Mouse (Mus musculus): ENCODE data around the gene Rnf187. TPM values are rescaled to one million over a fixed set of nuclear protein-coding genes. Genes with fewer than 3 reads are reported as not detected.

Rnf187 gene
- polyA plus RNA-seq, 1 experiment from 2014 or later: 674 TPM

DNA sequence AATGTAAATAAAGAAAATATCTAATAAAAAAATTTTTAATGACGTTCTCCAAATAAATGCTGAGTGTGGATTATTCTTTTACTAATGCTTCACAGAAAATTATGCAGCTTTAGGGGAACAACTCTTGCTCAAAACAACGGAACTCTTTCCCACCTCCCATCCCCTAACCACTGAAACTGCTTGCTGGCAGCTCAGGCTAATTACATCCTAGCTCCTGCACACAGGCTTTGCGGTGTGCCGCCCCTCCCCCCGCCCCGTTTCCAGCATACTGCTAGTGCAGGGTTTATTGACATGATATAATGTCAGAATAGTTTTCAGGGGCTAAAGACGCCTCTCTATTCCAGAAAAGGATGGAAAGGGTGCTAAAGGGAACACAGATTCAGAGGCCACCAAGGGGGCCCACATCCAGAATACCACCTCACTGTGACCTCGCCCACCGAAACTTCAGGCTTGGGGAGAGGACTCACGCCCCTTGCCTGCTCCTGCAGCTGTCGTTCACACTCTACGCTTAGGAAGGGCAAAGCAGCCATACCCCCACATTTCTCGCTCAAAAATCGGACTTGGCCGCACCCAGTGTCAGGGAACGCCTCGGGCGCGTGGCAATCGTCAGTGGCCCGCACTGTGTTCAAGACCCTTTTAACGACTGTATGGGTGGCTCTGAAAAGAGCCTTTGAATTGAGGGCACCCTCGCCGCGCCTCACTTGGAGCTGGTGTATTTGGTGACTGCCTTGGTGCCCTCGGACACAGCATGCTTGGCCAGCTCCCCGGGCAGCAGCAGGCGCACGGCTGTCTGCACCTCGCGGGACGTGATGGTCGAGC, 14.8 kb upstream of the Rnf187 start:
- Histone ChIP-seq H3K4me3 (peak overlapping the region; percentile 76), H3K4me2 (peak overlapping the region; percentile 80), H3K27ac (replicated peaks) (peak overlapping the region; percentile 100), H3K9me3 (no peaks in the 10 kb centered on the region), H3K4me1 (replicated peaks) (peaks cover 49% of the 10 kb centered on the region), H3K27me3 (no peaks in the 10 kb centered on the region), H3K36me3 (no peaks in the 10 kb centered on the region), H3K9ac (peak overlapping the region; percentile 92)
- peak; percentile 15; the same call in 1 of the 2 replicates for ATAC-seq (ENCODE audit: low FRiP score, low read depth)
- WGBS: under 1% methylated on average over 33 of the region's 33 CpGs

DNA sequence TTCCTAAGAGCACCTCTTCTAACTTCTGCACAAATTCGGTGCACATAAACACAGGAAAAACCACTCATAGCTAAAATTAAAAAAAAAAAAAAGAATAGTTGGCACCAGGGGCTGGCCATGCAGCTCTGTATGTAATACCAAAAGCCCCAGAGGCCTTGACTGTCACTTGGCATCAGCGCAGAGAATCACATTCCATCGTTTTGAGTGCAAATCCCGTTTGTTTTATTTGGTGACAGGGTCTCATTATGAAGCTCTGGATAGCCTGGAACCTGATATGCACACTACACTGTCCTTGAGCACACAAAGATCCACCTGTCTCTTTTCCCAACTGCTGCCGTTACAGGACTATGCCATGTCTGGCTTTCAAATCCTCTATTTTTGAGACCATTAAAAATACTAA, 12.5 kb upstream of the Rnf187 start:
- Histone ChIP-seq H3K27ac (replicated peaks) (peak overlapping the region; percentile 99), H3K36me3 (no peaks in the 10 kb centered on the region), H3K9me3 (no peaks in the 10 kb centered on the region), H3K9ac (peak overlapping the region; percentile 88), H3K4me2 (peak overlapping the region; percentile 72), H3K4me3 (peak overlapping the region; percentile 51), H3K27me3 (no peaks in the 10 kb centered on the region), H3K4me1 (replicated peaks) (peaks cover 31% of the 10 kb centered on the region)
- 34% methylated on average over 5 of the region's 5 CpGs for WGBS
- no peak for ATAC-seq (ENCODE audit: low FRiP score, low read depth)

DNA sequence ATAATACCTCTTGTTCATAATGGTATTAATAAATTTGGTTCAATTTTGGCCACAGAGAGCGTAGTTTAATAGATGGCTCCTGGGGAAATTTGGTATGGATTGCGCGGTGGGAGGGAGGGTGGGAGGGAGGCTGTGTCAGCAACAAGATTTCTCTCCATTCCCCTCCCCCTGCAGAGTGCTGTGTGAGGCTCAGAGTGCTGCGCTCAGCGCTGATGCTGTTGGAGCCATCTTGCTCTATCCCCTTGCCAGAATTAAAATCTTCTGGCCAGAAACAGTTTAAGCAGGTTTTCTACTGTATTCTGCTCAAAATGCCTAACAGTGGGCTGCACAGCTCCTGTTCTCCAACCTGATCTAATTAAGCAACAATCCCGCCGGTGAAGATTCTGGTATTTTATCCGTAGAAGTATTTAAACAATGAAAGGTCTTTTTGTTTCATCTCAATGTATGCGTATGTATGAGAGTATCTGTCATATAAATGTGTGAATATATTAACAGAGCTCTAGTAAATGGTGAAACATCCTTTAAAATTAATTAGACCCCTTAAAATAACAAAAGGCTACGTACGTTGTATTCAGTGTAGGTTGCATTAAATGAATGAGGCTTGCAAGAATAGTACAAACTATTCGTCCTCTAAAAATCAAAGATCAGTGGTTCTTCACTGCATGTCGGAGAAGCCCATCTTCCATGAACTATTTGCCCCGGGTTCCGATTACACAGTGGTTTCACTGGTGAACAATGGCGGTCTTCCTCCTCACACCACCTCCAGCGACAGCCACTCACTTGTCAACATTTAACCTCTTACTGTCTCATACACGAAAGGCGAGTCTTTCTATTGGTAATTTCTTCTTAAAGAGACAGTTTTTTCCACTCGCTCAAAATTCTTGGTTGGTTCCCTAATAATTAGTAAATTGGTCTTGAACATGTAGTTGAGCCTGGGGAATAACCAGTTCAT, 11.0 kb upstream of the Rnf187 start:
- Histone ChIP-seq H3K4me3 (peak overlapping the region; percentile 51), H3K27me3 (no peaks in the 10 kb centered on the region), H3K4me1 (replicated peaks) (peaks cover 30% of the 10 kb centered on the region), H3K36me3 (no peaks in the 10 kb centered on the region), H3K9me3 (no peaks in the 10 kb centered on the region), H3K4me2 (peak overlapping the region; percentile 72), H3K9ac (peak overlapping the region; percentile 88), H3K27ac (replicated peaks) (peak overlapping the region; percentile 99)
- WGBS: 3% methylated on average over 20 of the region's 20 CpGs
- peak; percentile 50 for ATAC-seq (ENCODE audit: low FRiP score, low read depth)

DNA sequence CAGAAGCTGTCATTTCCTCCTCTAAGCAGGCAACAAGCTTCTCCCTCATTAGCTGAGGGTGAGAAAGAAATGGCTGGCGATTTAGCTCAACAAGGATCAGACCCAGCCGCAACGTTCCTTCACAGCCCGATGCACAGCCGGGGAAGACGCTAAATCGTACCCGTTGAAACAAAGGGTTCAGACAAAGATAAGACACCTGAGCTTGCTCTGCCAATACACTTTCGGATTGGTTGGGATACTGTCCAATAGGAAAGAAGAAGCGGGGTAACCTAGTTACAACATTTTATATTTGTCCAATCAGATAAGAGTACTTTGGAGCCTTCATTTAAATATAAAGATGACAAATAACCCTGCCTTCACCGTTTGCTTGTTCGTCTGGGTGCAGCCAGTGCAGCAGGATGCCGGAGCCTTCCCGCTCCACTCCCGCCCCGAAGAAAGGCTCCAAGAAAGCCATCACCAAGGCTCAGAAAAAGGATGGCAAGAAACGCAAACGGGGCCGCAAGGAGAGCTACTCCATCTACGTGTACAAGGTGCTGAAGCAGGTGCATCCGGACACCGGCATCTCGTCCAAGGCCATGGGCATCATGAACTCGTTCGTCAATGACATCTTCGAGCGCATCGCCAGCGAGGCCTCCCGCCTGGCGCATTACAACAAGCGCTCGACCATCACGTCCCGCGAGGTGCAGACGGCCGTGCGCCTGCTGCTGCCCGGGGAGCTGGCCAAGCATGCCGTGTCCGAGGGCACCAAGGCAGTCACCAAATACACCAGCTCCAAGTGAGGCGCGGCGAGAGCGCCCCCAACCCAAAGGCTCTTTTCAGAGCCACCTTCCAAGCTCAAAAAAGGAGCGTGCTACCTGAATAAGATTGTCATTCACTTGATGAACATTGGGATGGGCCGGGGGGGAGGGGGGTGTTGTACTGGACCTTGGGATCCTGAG, 10.1 kb upstream of the Rnf187 start, which contains the start of gene Hist3h2ba:
Gene Hist3h2ba (plus strand): TSS at position 379 of the 938 bp plus-strand sequence.
- Histone ChIP-seq H3K9ac (peak within 1 kb of the TSS; percentile 88), H3K4me1 (replicated peaks) (peaks cover 30% of the 10 kb centered on the region), H3K9me3 (no peaks in the 10 kb centered on the region), H3K36me3 (no peaks in the 10 kb centered on the region), H3K4me3 (peak within 1 kb of the TSS; percentile 51), H3K27me3 (no peaks in the 10 kb centered on the region), H3K4me2 (peak within 1 kb of the TSS; percentile 72), H3K27ac (replicated peaks) (peak within 1 kb of the TSS; percentile 99)
- WGBS: under 1% methylated on average over 46 of the region's 48 CpGs
- ATAC-seq (ENCODE audit: low FRiP score, low read depth): peak; percentile 93

DNA sequence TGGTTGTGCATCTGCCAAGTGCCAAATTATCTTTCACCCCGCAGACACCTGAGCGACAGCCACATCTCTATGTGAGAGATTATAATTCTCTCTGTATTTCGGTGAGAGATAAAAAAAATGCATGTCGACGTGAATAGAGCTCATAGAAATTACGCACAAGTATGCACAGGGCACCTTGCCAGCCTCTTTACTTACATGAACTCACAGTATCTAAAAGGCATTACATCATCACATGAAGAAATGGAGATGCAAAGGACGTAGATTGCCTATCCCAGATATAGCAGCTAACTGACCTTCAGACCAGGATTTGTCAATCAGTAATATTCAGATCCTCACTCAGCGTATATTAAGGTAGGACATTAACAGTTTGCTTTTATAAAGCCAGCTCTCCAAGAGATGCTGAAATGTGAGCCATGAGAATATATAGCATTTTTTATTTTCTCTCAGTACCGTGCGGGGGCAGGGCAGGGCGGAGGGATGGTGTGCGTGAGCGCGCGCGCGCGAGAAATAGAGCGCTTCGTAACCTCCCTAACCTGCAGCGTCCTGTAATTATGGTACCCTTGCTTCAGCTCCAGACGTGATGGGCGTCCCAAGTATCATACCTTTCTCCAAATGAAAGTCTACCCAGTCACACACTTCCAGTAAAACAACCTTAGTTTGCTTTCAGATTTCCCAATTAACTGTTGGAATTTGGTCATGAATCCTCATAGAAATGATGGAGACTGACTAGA, 9.2 kb upstream of the Rnf187 start:
- Histone ChIP-seq H3K27ac (replicated peaks) (peak overlapping the region; percentile 99), H3K4me2 (peak overlapping the region; percentile 72), H3K4me3 (peak overlapping the region; percentile 51), H3K4me1 (replicated peaks) (peaks cover 28% of the 10 kb centered on the region), H3K9me3 (no peaks in the 10 kb centered on the region), H3K27me3 (no peaks in the 10 kb centered on the region), H3K36me3 (no peaks in the 10 kb centered on the region), H3K9ac (peak overlapping the region; percentile 72)
- ATAC-seq (ENCODE audit: low FRiP score, low read depth): peak; percentile 68
- WGBS: 6% methylated on average over 23 of the region's 23 CpGs

DNA sequence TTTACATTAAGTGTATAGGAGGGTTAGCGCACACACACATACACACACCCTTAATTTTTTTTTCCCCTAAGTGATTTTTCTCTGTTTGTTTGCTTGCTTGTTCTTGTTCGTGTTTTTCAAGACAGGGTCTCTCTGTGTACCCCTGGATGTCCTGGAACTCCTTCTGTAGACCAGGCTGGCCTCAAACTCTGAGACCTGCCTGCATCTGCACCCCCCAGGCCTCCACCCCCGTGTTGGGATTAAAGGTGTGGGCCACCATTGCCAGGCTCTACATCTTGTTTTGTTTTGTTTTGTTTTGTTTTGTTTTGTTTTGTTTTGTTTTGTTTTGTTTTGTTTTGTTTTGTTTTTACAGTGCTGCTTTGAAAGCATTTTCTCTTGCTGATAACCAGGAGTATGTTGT, 8.6 kb upstream of the Rnf187 start:
- H3K9ac ChIP-seq: peak overlapping the region; percentile 72; the same call in 1 of the 2 replicates
- no peak for ATAC-seq (ENCODE audit: low FRiP score, low read depth)
- H3K9me3 ChIP-seq: no peaks in the 10 kb centered on the region
- 79% methylated on average over 3 of the region's 3 CpGs for WGBS
- H3K27me3 ChIP-seq: no peaks in the 10 kb centered on the region
- H3K27ac ChIP-seq (replicated peaks): peak overlapping the region; percentile 99
- no peaks in the 10 kb centered on the region for H3K36me3 ChIP-seq
- H3K4me2 ChIP-seq: peak overlapping the region; percentile 72
- H3K4me1 ChIP-seq (replicated peaks): peaks cover 24% of the 10 kb centered on the region
- H3K4me3 ChIP-seq: peak overlapping the region; percentile 51

DNA sequence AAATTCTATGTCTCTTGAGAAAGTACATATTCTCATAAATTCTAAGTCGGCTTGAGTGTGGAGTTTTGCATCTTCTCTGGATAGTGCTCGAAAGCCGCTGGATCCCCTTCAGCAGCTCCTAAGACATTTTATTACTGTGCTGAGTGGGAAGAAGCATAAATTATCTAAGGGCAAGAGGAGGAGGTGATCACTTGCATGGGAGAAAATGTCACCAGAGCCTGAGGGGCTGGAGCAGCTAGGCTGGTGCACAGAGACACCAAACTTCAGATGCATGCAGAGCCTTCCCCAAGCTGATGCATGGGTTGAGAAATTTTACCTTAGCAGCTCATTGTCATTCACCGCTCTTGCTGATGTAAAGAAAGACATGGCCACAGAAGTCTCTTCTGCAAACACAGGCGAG, 5.4 kb upstream of the Rnf187 start:
- H3K36me3 ChIP-seq: no peaks in the 10 kb centered on the region
- 79% methylated on average over 5 of the region's 5 CpGs for WGBS
- H3K9ac ChIP-seq: no peak overlapping the region
- no peaks in the 10 kb centered on the region for H3K9me3 ChIP-seq
- H3K4me1 ChIP-seq (replicated peaks): peaks cover 11% of the 10 kb centered on the region
- no peak overlapping the region for H3K4me2 ChIP-seq
- ATAC-seq (ENCODE audit: low FRiP score, low read depth): no peak
- no peaks in the 10 kb centered on the region for H3K27me3 ChIP-seq
- no peak overlapping the region for H3K4me3 ChIP-seq
- H3K27ac ChIP-seq (replicated peaks): no peak overlapping the region

DNA sequence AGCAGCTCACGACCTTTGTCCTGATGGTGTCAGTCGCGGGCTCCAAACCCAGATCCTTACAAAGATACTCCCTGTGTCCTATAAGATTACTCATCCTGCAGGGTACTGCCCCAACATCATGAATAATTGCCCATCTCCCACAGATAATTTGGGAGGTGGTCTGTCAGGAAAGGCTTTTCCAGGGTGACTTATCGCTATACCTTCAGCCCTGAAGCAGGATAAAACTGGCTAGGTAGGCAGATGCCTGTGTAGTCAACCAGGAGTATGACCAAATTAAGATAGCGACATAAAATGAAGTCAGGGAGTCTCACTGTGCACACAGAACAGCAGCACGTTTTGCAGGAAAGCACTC, 348 bp upstream of the Rnf187 start:
- ATAC-seq (ENCODE audit: low FRiP score, low read depth): no peak; the same call in 1 of the 2 replicates
- WGBS: 11% methylated on average over 6 of the region's 6 CpGs
- H3K36me3 ChIP-seq: peaks cover 24% of the 10 kb centered on the region

DNA sequence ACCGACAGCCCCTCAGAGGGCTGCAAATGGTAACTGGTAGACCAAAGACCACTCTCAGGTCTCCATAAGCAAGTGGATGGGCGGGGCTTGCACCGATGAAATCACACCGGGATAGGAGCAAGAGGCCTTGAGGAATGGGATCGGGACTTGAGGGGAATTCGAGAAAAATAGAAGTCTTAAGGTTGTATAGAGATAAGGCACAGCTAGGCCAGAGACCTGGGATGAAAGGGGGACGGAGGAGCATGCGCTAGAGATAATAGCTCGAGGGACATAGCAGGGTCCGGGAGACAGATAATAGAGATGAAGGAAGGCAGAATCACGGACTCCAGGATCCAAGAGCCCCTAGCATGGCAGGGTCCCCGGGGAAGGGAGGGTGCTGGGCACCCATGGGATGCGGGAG, 807 bp downstream of the Rnf187 start:
- peak; percentile 0; the same call in 1 of the 2 replicates for ATAC-seq (ENCODE audit: low FRiP score, low read depth)
- WGBS: under 1% methylated on average over 13 of the region's 13 CpGs
- Histone ChIP-seq H3K27me3 (no peaks in the 10 kb centered on the region), H3K4me3 (peak overlapping the region; percentile 97), H3K27ac (replicated peaks) (peak overlapping the region; percentile 95), H3K9me3 (no peaks in the 10 kb centered on the region), H3K4me2 (peak overlapping the region; percentile 71), H3K9ac (peak overlapping the region; percentile 99), H3K4me1 (replicated peaks) (peaks cover 34% of the 10 kb centered on the region), H3K36me3 (peaks cover 35% of the 10 kb centered on the region)

More for the DNA sequence above, 348 bp upstream of the Rnf187 start:
- peak overlapping the region; percentile 71 for H3K4me2 ChIP-seq
- H3K4me1 ChIP-seq (replicated peaks): peaks cover 34% of the 10 kb centered on the region
- H3K27ac ChIP-seq (replicated peaks): peak overlapping the region; percentile 95
- peak overlapping the region; percentile 97 for H3K4me3 ChIP-seq
- H3K27me3 ChIP-seq: no peaks in the 10 kb centered on the region
- peak overlapping the region; percentile 99 for H3K9ac ChIP-seq
- H3K9me3 ChIP-seq: no peaks in the 10 kb centered on the region

DNA sequence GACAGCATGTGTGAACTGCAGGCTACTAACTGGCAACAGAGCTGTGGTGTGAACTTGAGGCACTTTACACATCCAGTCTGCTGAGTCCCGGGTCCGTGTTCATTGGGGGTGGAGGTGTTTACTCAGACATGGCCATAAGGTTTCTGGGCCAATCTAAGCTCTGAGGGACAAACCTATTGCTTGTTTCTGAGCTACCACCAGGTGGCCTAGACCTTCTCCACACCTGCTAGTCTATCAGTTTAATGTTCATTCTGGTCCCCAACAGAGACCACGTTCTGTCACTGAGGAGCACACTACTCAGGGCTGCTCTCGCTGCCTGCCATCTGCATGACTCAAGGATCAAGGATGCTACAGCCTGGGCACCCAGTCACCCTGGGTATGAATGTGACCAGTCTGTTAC, 7.1 kb downstream of the Rnf187 start:
- H3K9me3 ChIP-seq: no peaks in the 10 kb centered on the region
- H3K4me2 ChIP-seq: no peak overlapping the region
- WGBS: 83% methylated on average over 4 of the region's 4 CpGs
- H3K4me1 ChIP-seq (replicated peaks): peaks cover 17% of the 10 kb centered on the region
- ATAC-seq (ENCODE audit: low FRiP score, low read depth): no peak
- H3K9ac ChIP-seq: no peak overlapping the region
- no peaks in the 10 kb centered on the region for H3K27me3 ChIP-seq
- H3K27ac ChIP-seq (replicated peaks): no peak overlapping the region
- H3K4me3 ChIP-seq: no peak overlapping the region
- peaks cover 53% of the 10 kb centered on the region for H3K36me3 ChIP-seq
